Mouse (Mus musculus) midbrain, embryonic 11.5 days (tissue): ENCODE measurements around the gene Stac2. TPM values are rescaled to one million over a fixed set of nuclear protein-coding genes. Genes with fewer than 3 reads are reported as not detected.
A peak's percentile ranks its signal among the peaks of the same experiment; 100 is the strongest.

Experiments
- ATAC-seq: fragments of 200-750 bp; cut with Nextera tagmentation; 2 replicates; pipeline ENCODE4 v1.8.0; 2017; ENCODE audit warnings: moderate TSS enrichment, moderate library complexity; ENCODE audit not compliant: low FRiP score
- DNase-seq: peaks from one replicate; pipeline ENCODE4 v3.0.0; 2015; ENCODE audit warnings: low spot score; ENCODE audit errors: missing footprints
- H3K27ac ChIP-seq: fragments of 300-500 bp; sonication (generic); 2 replicates; pipeline ENCODE4 v1.5.1; 2014; ENCODE audit warnings: low read depth, low read length
- H3K27me3 ChIP-seq: fragments of 300-500 bp; sonication (generic); 2 replicates; pipeline ENCODE4 v1.6.1; 2014; ENCODE audit warnings: mild to moderate bottlenecking, low read length, moderate library complexity, mixed read lengths; ENCODE audit not compliant: control insufficient read depth, insufficient read depth
- H3K36me3 ChIP-seq: fragments of 300-500 bp; sonication (generic); 2 replicates; pipeline ENCODE4 v1.6.1; 2014; ENCODE audit warnings: mild to moderate bottlenecking, low read length, moderate library complexity, mixed read lengths; ENCODE audit not compliant: control insufficient read depth, insufficient read depth
- H3K4me1 ChIP-seq: fragments of 300-500 bp; sonication (generic); 2 replicates; pipeline ENCODE4 v1.6.1; 2014; ENCODE audit warnings: low read length; ENCODE audit not compliant: control insufficient read depth, insufficient read depth
- H3K4me2 ChIP-seq: fragments of 300-500 bp; sonication (generic); 2 replicates; pipeline ENCODE4 v1.6.1; 2014; ENCODE audit warnings: mild to moderate bottlenecking, moderate library complexity
- H3K4me3 ChIP-seq: fragments of 300-500 bp; sonication (generic); 2 replicates; pipeline ENCODE4 v1.5.1; 2014; ENCODE audit warnings: low read depth, low read length
- H3K9ac ChIP-seq: fragments of 300-500 bp; sonication (generic); 2 replicates; pipeline ENCODE4 v1.6.1; 2014; ENCODE audit warnings: low read length
- H3K9me3 ChIP-seq: fragments of 300-500 bp; sonication (generic); 2 replicates; pipeline ENCODE4 v1.6.1; 2016; ENCODE audit warnings: low read length; ENCODE audit not compliant: control insufficient read depth
- WGBS: fragments of 180-500 bp; shearing (Covaris S2); extraction: QIAGEN DNeasy Blood & Tissue Kit; methylation state at CpG from one replicate; pipeline ENCODE4 v1.1.7; 2014; 5-methylcytosine and 5-hydroxymethylcytosine counted together
- polyA plus RNA-seq: library from polyadenylated mRNA; unstranded; fragments of >200 nt; fragmentation: Nextera tagmentation; extraction: Ambion mirVana; gene quantifications from 2 replicates; pipeline ENCODE4 v1.2.1, GENCODE M21; 2014

Stac2 gene
- polyA plus RNA-seq, 1 experiment from 2014 or later: 0.37 TPM

DNA sequence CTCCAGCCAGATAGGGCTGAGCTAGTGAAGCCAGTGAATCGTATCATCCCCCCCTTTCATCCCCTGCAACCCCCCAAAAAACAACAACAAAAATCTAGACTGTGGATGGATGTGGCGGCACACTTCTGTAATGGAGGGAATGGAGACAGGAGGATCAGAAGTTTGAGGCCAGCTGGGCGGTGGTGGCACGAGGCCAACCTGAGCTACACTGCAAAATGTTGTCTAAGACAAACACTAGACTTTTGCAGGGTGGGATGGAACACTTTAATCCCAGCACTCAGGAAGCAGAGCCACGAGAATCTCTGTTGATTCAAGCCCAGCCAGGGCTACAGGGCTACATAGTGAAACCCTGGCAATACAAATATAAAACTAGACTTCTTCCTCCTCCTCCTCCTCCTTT, 9.2 kb downstream of the Stac2 start:
- no peak overlapping the region for H3K4me2 ChIP-seq
- no peaks in the 10 kb centered on the region for H3K36me3 ChIP-seq
- H3K4me3 ChIP-seq: no peak overlapping the region
- ATAC-seq (no peak), DNase-seq (peak; percentile 79)
- no peaks in the 10 kb centered on the region for H3K4me1 ChIP-seq
- WGBS: 76% methylated on average over 5 of the region's 5 CpGs
- H3K27ac ChIP-seq: no peak overlapping the region
- H3K9me3 ChIP-seq: no peaks in the 10 kb centered on the region
- H3K9ac ChIP-seq: no peak overlapping the region
- no peaks in the 10 kb centered on the region for H3K27me3 ChIP-seq

DNA sequence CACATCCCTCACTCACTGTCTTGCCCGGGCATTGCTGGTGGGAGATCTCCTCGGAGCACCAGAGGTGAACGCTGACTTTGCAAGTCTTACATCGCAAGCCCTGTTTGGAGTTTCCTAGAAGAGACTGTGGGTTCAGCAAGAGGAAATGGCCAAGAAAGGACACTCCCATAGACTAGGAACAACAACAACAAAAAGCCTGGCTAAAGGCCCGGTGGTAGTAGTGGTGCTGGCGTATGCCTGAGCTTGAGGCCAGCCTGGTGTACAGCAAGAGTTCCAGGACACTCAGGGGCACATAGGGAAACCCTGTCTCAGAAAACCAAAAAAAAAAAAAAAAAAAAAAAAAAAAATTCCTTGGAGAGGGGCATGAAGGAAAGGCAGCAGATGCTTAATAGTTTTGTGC, 10.5 kb downstream of the Stac2 start:
- H3K9me3 ChIP-seq: no peaks in the 10 kb centered on the region
- no peak overlapping the region for H3K4me2 ChIP-seq
- no peaks in the 10 kb centered on the region for H3K27me3 ChIP-seq
- no peak for DNase-seq
- WGBS: 93% methylated on average over 6 of the region's 6 CpGs
- H3K36me3 ChIP-seq: no peaks in the 10 kb centered on the region
- H3K27ac ChIP-seq: no peak overlapping the region
- H3K4me1 ChIP-seq: no peaks in the 10 kb centered on the region
- no peak for ATAC-seq
- no peak overlapping the region for H3K9ac ChIP-seq
- H3K4me3 ChIP-seq: no peak overlapping the region

DNA sequence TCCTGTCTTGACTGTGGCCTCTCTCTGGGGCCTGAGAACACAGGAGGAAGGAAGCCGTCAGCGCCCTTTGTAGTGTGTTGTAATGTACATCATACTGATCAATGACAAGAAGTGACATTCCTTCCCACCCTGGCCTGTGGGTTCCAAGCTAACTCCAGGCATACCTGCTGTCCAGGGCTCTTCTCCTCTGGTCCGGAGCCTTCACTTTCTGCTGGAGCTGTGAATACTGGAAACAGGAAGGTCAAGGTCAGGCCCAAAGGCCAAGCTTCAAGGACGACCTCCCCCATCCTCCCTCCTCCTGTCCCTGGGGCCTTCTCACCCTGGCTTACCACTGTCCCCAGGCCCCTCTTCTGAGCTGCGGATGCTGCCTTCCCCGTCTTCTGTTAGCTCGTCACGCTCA, 12.3 kb downstream of the Stac2 start:
- ATAC-seq: no peak
- Histone ChIP-seq H3K4me1 (peaks cover 3% of the 10 kb centered on the region), H3K27ac (no peak overlapping the region), H3K27me3 (peaks cover 10% of the 10 kb centered on the region), H3K4me3 (no peak overlapping the region), H3K4me2 (no peak overlapping the region), H3K36me3 (no peaks in the 10 kb centered on the region), H3K9me3 (no peaks in the 10 kb centered on the region), H3K9ac (no peak overlapping the region)
- DNase-seq: no peak
- WGBS: 81% methylated on average over 8 of the region's 8 CpGs

DNA sequence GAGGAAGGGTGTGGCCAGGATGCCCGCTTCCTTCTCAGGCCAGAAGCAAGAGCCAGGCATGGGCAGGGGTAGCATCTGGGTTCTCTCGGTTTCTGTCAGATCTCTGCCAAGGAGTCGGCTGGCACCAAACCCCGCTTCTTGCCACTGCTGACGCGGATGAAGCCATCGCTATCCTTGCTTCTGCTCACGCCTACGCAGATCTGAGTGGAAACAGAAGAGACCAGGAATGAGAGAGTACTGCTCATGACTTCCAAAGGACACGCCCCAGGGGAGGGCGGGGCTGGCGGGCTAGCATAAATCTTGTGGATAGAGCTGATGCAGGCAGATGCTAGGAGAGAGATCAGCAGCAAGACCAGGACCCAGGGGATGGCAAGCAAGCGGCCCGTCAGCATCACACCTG, 15.4 kb downstream of the Stac2 start:
- H3K27me3 ChIP-seq: peaks cover 10% of the 10 kb centered on the region
- no peak overlapping the region for H3K4me3 ChIP-seq
- H3K27ac ChIP-seq: no peak overlapping the region
- H3K9ac ChIP-seq: no peak overlapping the region
- WGBS: 68% methylated on average over 14 of the region's 14 CpGs
- H3K4me1 ChIP-seq: peaks cover 12% of the 10 kb centered on the region
- H3K4me2 ChIP-seq: no peak overlapping the region
- no peak for DNase-seq
- H3K36me3 ChIP-seq: no peaks in the 10 kb centered on the region
- H3K9me3 ChIP-seq: no peaks in the 10 kb centered on the region
- no peak for ATAC-seq

DNA sequence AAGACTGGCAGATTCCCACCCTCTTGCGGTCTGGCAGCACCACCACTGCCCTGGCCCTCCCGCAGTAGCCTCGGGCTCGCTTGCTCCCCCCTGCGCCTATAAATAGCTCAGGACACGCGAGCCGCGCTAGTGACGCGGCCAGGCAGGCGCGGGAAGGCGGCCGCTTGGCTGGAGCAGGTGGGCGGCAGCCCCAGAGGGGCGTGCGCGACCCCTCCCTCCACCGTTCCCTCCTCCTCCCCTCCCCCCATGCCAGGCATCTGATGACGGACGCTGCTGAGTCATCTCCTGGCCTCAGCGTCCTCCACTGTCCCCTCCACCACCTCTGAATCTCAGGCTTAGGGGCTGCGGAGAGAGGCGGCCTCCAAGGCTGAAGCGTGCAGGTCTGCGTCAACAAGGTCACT, 17.3 kb downstream of the Stac2 start:
- peak; percentile 94 for DNase-seq
- peaks cover 12% of the 10 kb centered on the region for H3K4me1 ChIP-seq
- H3K36me3 ChIP-seq: no peaks in the 10 kb centered on the region
- H3K9ac ChIP-seq: peak overlapping the region; percentile 50
- peak overlapping the region; percentile 70 for H3K4me2 ChIP-seq
- no peak overlapping the region for H3K27ac ChIP-seq
- WGBS: under 1% methylated on average over 21 of the region's 27 CpGs
- peak; percentile 79 for ATAC-seq
- peaks cover 10% of the 10 kb centered on the region for H3K27me3 ChIP-seq
- H3K9me3 ChIP-seq: no peaks in the 10 kb centered on the region
- H3K4me3 ChIP-seq: peak overlapping the region; percentile 32

DNA sequence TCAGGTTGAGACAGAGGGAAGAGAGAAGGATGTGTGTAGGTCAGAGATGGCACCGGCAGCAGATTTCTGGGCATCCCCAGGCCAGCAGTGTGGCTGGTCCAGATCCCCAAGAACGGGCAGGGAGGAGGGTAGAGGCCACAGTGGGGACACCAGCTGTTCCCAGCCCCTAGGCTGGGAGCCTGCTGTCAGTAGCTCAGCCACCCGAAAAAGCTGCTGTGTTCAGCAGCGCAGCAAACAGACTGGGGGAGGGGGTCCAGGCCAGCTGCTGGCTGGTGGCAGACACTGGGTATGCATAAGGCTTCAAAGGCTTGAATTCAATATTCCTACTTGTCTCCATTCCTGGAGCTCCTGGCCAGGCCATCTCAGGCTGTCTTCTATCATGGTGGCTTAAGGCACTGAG, 18.4 kb downstream of the Stac2 start:
- H3K9me3 ChIP-seq: no peaks in the 10 kb centered on the region
- 21% methylated on average over 4 of the region's 4 CpGs for WGBS
- no peak overlapping the region for H3K4me2 ChIP-seq
- peaks cover 10% of the 10 kb centered on the region for H3K27me3 ChIP-seq
- H3K9ac ChIP-seq: peak overlapping the region; percentile 25; the same call in 1 of the 2 replicates
- peaks cover 4% of the 10 kb centered on the region; the same call in 1 of the 2 replicates for H3K36me3 ChIP-seq
- DNase-seq: peak; percentile 90
- H3K4me1 ChIP-seq: peaks cover 12% of the 10 kb centered on the region
- H3K4me3 ChIP-seq: no peak overlapping the region
- ATAC-seq: peak; percentile 47; the same call in 1 of the 2 replicates
- peak overlapping the region; percentile 31; the same call in 1 of the 2 replicates for H3K27ac ChIP-seq

DNA sequence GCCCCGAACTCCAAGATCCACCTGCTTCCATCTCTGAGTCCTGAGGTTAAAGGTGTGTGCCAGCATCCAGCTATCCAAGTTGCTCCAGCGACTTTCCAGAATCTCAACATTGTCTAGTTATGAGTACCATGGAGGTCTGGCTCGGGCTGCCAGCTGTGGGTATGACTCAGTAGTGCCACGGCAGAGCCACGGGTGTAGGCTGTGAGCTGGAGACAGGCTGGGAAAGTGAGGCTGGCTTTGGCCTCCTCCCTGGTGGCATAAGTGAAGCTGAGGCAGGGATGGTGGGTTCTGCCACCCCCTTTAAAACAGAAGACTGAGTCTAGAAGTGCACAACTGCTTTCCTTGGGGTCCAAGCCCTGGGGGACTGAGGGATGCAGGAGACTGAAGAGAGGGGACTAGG, 19.2 kb downstream of the Stac2 start:
- 88% methylated on average over 5 of the region's 5 CpGs for WGBS
- DNase-seq (no peak), ATAC-seq (no peak)
- Histone ChIP-seq H3K4me2 (no peak overlapping the region), H3K9ac (no peak overlapping the region), H3K27me3 (peaks cover 10% of the 10 kb centered on the region), H3K27ac (no peak overlapping the region), H3K4me3 (no peak overlapping the region), H3K9me3 (no peaks in the 10 kb centered on the region), H3K36me3 (peaks cover 9% of the 10 kb centered on the region), H3K4me1 (peaks cover 12% of the 10 kb centered on the region)

DNA sequence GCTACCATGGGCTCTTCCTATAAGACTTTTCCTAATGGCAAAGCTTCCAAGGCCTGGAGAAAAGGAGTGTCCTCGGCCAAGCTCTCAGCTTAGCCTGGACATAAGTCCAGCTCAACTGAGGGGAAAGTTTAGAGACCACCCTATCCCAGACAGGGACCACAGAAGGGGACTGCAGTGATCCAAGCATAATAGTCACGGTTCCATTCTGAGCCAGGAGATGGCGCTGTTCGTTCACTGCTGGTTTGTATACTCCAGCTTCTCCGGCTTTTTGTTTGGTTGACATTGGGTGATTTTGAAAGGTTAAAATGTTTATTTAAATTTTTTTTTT, 21.9 kb downstream of the Stac2 start:
- ATAC-seq (no peak), DNase-seq (peak; percentile 99)
- Histone ChIP-seq H3K4me3 (no peak overlapping the region), H3K27ac (no peak overlapping the region), H3K4me1 (peaks cover 18% of the 10 kb centered on the region), H3K9ac (no peak overlapping the region), H3K27me3 (peaks cover 3% of the 10 kb centered on the region), H3K4me2 (no peak overlapping the region), H3K36me3 (peaks cover 16% of the 10 kb centered on the region), H3K9me3 (no peaks in the 10 kb centered on the region)
- 9% methylated on average over 5 of the region's 5 CpGs for WGBS

DNA sequence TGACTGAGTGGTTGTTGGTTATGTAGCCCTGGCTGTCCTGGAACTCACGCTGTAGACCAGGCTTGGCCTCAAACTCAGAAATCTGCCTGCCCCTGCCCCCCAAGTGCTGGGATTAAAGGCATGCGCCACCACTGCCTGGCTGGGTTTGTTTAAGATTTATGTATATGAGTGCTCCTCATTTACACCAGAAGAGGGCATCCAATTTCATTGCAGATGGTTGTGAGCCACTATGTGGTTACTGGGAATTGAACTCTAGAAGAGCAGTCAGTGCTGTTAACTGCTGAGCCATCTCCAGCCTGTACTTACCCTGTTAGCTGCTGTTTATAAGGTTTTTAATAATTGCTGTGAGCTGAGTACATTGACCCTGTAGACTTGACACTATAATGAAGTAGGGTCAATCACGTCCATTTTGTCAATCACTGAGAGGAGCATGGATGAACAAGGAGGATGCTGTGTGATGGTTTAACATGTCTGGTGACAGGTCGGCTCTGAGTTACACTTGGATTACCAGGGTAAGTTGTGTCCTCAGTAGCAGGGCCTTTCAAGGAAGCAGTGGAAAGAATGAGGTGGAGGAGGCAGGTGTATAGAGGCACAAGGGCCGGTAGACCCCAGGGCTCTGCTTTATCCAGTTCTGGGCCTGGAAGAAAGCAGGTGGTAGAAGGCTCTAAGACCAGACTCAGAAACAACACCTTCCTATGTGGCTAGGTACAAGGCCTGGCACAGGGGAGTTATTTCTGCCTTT, 22.4 kb downstream of the Stac2 start:
- H3K4me2 ChIP-seq: no peak overlapping the region
- H3K27me3 ChIP-seq: no peaks in the 10 kb centered on the region
- H3K4me1 ChIP-seq: peaks cover 18% of the 10 kb centered on the region
- DNase-seq (no peak), ATAC-seq (no peak)
- no peaks in the 10 kb centered on the region for H3K9me3 ChIP-seq
- H3K9ac ChIP-seq: no peak overlapping the region
- no peak overlapping the region for H3K27ac ChIP-seq
- WGBS: 51% methylated on average over 5 of the region's 5 CpGs
- no peak overlapping the region for H3K4me3 ChIP-seq
- peaks cover 16% of the 10 kb centered on the region for H3K36me3 ChIP-seq
